Mouse (Mus musculus) neural tube, embryonic 13.5 days (tissue): ENCODE measurements around the gene Pagr1a. TPM values are rescaled to one million over a fixed set of nuclear protein-coding genes. Genes with fewer than 3 reads are reported as not detected.

ENCODE experiments used
- ATAC-seq: fragments of 200-750 bp; cut with Nextera tagmentation; 2 replicates; pipeline ENCODE4 v1.8.0; 2017; ENCODE audit warnings: low read depth, mild to moderate bottlenecking, moderate TSS enrichment, moderate library complexity
- H3K27ac ChIP-seq: fragments of 300-500 bp; sonication (generic); replicated peaks from 2 replicates; pipeline ENCODE4 v1.5.1; 2015; ENCODE audit warnings: moderate library complexity, mild to moderate bottlenecking, inconsistent platforms
- H3K27me3 ChIP-seq: fragments of 300-500 bp; sonication (generic); 2 replicates; pipeline ENCODE4 v1.6.1; 2015; ENCODE audit warnings: mild to moderate bottlenecking, inconsistent platforms
- H3K36me3 ChIP-seq: fragments of 300-500 bp; sonication (generic); 2 replicates; pipeline ENCODE4 v1.6.1; 2015; ENCODE audit warnings: mild to moderate bottlenecking, inconsistent platforms
- H3K4me1 ChIP-seq: fragments of 300-500 bp; sonication (generic); replicated peaks from 2 replicates; pipeline ENCODE4 v1.6.1; 2015; ENCODE audit warnings: inconsistent platforms
- H3K4me2 ChIP-seq: fragments of 300-500 bp; sonication (generic); 2 replicates; pipeline ENCODE4 v1.6.1; 2015; ENCODE audit warnings: inconsistent platforms, mild to moderate bottlenecking, moderate library complexity
- H3K4me3 ChIP-seq: fragments of 300-500 bp; sonication (generic); 2 replicates; pipeline ENCODE4 v1.5.1; 2015; ENCODE audit warnings: mild to moderate bottlenecking, inconsistent platforms
- H3K9ac ChIP-seq: fragments of 300-500 bp; sonication (generic); 2 replicates; pipeline ENCODE4 v1.6.1; 2015; ENCODE audit warnings: moderate library complexity, mild to moderate bottlenecking, inconsistent platforms
- H3K9me3 ChIP-seq: fragments of 300-500 bp; sonication (generic); 2 replicates; pipeline ENCODE4 v1.6.1; 2016; ENCODE audit warnings: inconsistent platforms
- WGBS: fragments of 180-500 bp; shearing (Covaris S2); methylation state at CpG from one replicate; pipeline ENCODE4 v1.1.7; 2015; 5-methylcytosine and 5-hydroxymethylcytosine counted together
- microRNA-seq: library from miRNA; unstranded; fragments of <30 nt; microRNA quantifications from one replicate; pipeline ENCODE4, GENCODE M21; 2016
- polyA plus RNA-seq: library from polyadenylated mRNA; unstranded; fragments of >200 nt; fragmentation: Nextera tagmentation; extraction: Ambion mirVana; gene quantifications from 2 replicates; pipeline ENCODE4 v1.2.1, GENCODE M21; 2015

Gene Pagr1a
- polyA plus RNA-seq, 1 experiment from 2014 or later, result 50.4 TPM

DNA sequence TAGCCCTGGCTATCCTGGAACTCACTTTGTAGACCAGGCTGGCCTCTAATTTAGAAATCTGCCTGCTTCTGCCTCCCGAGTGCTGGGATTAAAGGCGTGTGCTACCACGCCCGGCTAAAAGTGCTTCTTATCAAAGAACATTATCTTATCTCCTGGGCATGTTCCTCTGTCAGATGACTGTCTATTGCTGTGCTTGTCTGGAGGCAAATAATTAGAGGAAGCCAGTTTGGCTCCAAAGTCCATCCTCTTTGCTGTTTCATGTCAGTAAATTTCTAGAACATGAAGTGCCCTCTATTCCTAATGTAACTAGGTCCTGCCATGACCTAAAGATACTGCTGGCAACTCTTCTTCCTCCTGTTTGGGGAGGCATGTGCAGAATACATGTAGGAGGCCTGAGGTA is 35.1 kb downstream of the Pagr1a start:
- WGBS, result 96% methylated on average over 4 of the region's 4 CpGs
- Histone ChIP-seq H3K4me1 (peaks cover 13% of the 10 kb centered on the region), H3K4me2 (no peak overlapping the region), H3K4me3 (no peak overlapping the region), H3K9ac (no peak overlapping the region), H3K9me3 (no peaks in the 10 kb centered on the region), H3K36me3 (peaks cover 37% of the 10 kb centered on the region), H3K27me3 (no peaks in the 10 kb centered on the region), H3K27ac (no peak overlapping the region)
- no peak for ATAC-seq

DNA sequence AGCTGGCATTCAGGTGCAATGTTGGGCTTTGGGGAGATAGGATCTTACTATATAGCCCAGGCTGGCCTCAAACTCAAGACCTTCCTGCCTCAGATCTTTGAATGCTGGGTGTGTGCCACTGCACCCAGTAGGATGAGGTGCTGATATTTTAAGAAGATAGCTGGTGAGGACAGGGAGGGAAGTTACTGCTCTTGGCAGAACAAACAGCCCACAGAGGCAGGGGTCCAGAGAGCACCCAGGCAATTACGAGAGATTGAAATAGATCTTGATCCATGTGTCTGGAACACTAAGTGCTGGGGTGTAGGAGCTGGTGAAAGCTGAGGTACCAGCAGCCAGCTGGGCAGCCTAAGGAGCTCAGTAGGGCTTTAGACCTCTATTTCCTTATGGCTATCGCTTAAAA is 35.6 kb downstream of the Pagr1a start:
- 95% methylated on average over 2 of the region's 2 CpGs for WGBS

DNA sequence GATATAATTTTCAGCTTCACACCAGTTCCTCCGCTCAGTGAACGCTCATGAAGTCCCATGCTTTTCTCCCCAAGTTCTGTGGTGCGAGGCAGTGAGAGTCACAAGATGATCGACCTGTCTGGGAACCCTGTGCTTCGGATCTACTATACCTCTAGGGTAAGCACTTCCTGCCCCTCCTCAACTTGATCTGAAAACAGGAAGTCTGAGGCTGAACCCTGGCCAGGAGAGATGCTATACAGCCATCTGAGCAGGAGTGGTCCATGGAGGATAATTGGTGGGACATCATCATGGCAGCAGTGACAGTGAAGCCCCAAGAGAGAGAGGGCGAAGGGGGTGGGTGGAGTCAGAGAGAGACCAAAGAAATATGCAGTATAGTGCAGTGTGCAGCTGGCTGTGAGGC is 38.3 kb downstream of the Pagr1a start:
- H3K4me2 ChIP-seq, result no peak overlapping the region
- no peaks in the 10 kb centered on the region for H3K27me3 ChIP-seq
- no peak for ATAC-seq
- H3K9me3 ChIP-seq, result no peaks in the 10 kb centered on the region
- H3K9ac ChIP-seq, result no peak overlapping the region
- H3K4me1 ChIP-seq, result peaks cover 20% of the 10 kb centered on the region
- no peak overlapping the region for H3K27ac ChIP-seq
- WGBS, result 95% methylated on average over 6 of the region's 6 CpGs
- no peak overlapping the region for H3K4me3 ChIP-seq
- H3K36me3 ChIP-seq, result peaks cover 37% of the 10 kb centered on the region

More for the DNA sequence above, 35.6 kb downstream of the Pagr1a start:
- no peak overlapping the region for H3K27ac ChIP-seq
- no peak for ATAC-seq
- no peaks in the 10 kb centered on the region for H3K9me3 ChIP-seq
- H3K9ac ChIP-seq, result no peak overlapping the region
- H3K4me2 ChIP-seq, result no peak overlapping the region
- peaks cover 37% of the 10 kb centered on the region for H3K36me3 ChIP-seq
- H3K4me3 ChIP-seq, result no peak overlapping the region
- no peaks in the 10 kb centered on the region for H3K27me3 ChIP-seq
- peaks cover 16% of the 10 kb centered on the region for H3K4me1 ChIP-seq

- Histone ChIP-seq H3K27ac (peak overlapping the region; percentile 98), H3K4me1 (peaks cover 20% of the 10 kb centered on the region), H3K36me3 (peaks cover 44% of the 10 kb centered on the region), H3K9ac (peak overlapping the region; percentile 98), H3K4me3 (peak overlapping the region; percentile 99), H3K27me3 (no peaks in the 10 kb centered on the region), H3K9me3 (no peaks in the 10 kb centered on the region), H3K4me2 (peak overlapping the region; percentile 91)
- ATAC-seq, result no peak
- 29% methylated on average over 14 of the region's 14 CpGs for WGBS
These were observed 40.2 kb downstream of the Pagr1a start for GRCm38 (mm10) chr7:126976878-126977459.

GRCm38 (mm10) chr7:126975950-126976866 is 40.9 kb downstream of the Pagr1a start, which contains the start of gene Cdiptos:
Gene Cdiptos (minus strand): TSS chr7:126976098.
- peak within 1 kb of the TSS; percentile 98 for H3K9ac ChIP-seq
- peak within 1 kb of the TSS; percentile 91 for H3K4me2 ChIP-seq
- H3K27me3 ChIP-seq, result no peaks in the 10 kb centered on the region
- ATAC-seq, result peak; percentile 96
- H3K27ac ChIP-seq, result peak within 1 kb of the TSS; percentile 98
- peaks cover 47% of the 10 kb centered on the region for H3K36me3 ChIP-seq
- peaks cover 20% of the 10 kb centered on the region for H3K4me1 ChIP-seq
- peak within 1 kb of the TSS; percentile 99 for H3K4me3 ChIP-seq
- no peaks in the 10 kb centered on the region for H3K9me3 ChIP-seq
- under 1% methylated on average over 55 of the region's 55 CpGs for WGBS

DNA sequence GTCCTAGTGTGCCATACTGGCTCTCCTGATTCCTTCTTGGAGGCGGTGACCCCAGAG is 41.4 kb downstream of the Pagr1a start, which contains the start of gene Cdipt:
Gene Cdipt, plus strand, starts transcription at position 22 of the 57 bp plus-strand sequence.
- WGBS, result 0% methylated on average over 1 of the region's 1 CpGs

DNA sequence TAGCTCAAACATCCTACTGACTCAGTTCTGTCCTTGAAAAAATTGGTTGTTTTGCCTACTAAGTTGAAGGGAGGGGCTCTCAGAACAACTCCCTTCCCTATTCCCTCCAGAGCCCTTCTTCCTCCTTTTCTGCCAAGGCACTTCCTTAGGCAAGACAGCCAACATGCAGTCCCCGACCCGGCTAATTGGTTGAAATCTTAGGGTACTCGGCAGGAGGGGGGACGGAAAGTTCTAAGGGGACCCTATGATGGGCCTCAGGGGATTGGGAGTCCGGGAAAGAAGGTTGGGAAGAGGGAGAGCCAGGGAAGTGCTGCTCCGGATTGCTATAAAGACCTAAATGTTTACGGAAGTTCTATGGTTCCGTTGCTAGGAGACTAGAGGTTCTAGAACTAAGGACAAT is 41.7 kb downstream of the Pagr1a start:
- Histone ChIP-seq H3K27me3 (no peaks in the 10 kb centered on the region), H3K9ac (no peak overlapping the region), H3K36me3 (peaks cover 49% of the 10 kb centered on the region), H3K4me3 (peak overlapping the region; percentile 99), H3K4me2 (peak overlapping the region; percentile 91), H3K9me3 (no peaks in the 10 kb centered on the region), H3K27ac (0 out of 2 replicates have a peak overlapping the region, but pooled peaks have one; percentile 52), H3K4me1 (peaks cover 20% of the 10 kb centered on the region)
- 11% methylated on average over 8 of the region's 8 CpGs for WGBS
- peak; percentile 7 for ATAC-seq

More for the DNA sequence above, 41.4 kb downstream of the Pagr1a start, which contains the start of gene Cdipt:
- no peaks in the 10 kb centered on the region for H3K9me3 ChIP-seq
- H3K4me2 ChIP-seq, result peak within 1 kb of the TSS; percentile 91
- peaks cover 20% of the 10 kb centered on the region for H3K4me1 ChIP-seq
- peak within 1 kb of the TSS; percentile 98 for H3K27ac ChIP-seq
- no peak for ATAC-seq
- H3K36me3 ChIP-seq, result peaks cover 48% of the 10 kb centered on the region
- peak within 1 kb of the TSS; percentile 99 for H3K4me3 ChIP-seq
- no peaks in the 10 kb centered on the region for H3K27me3 ChIP-seq
- peak within 1 kb of the TSS; percentile 98 for H3K9ac ChIP-seq

- 69% methylated on average over 6 of the region's 6 CpGs for WGBS
- no peaks in the 10 kb centered on the region for H3K9me3 ChIP-seq
- H3K27ac ChIP-seq, result no peak overlapping the region
- no peak overlapping the region for H3K4me2 ChIP-seq
- H3K9ac ChIP-seq, result no peak overlapping the region
- peaks cover 92% of the 10 kb centered on the region for H3K36me3 ChIP-seq
- no peak for ATAC-seq
- H3K4me1 ChIP-seq, result no peaks in the 10 kb centered on the region
- no peak overlapping the region for H3K4me3 ChIP-seq
- peaks cover 17% of the 10 kb centered on the region for H3K27me3 ChIP-seq
These were observed 49.8 kb downstream of the Pagr1a start for GRCm38 (mm10) chr7:126967361-126967760.

DNA sequence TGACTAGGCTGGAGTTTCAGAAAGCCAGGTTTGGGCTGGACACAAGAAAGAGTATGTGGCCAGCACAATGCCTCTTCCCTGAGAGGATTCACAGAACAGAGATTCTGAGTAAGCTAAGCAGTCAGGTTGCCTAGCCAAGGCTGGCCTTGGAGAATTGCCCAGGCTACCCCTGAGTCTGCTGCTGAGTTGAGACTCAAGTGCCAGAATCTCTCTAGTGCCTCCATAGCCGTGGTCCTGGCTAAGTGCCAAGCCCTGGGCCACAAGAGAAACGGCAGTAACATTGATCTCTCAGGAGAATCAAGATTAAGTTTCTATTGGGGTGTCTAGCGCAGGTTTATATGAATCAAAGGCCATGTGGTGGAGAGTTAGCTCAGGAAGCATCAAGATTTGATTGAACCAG is 51.6 kb downstream of the Pagr1a start:
- no peaks in the 10 kb centered on the region for H3K9me3 ChIP-seq

More for the DNA sequence above, 51.6 kb downstream of the Pagr1a start:
- Histone ChIP-seq H3K4me2 (no peak overlapping the region), H3K9ac (no peak overlapping the region), H3K4me3 (no peak overlapping the region), H3K27me3 (peaks cover 35% of the 10 kb centered on the region), H3K36me3 (peaks cover 92% of the 10 kb centered on the region), H3K27ac (no peak overlapping the region), H3K4me1 (no peaks in the 10 kb centered on the region)
- ATAC-seq, result no peak
- WGBS, result 60% methylated on average over 3 of the region's 3 CpGs

Small RNAs within 50 kb of the gene (microRNA-seq; reads per million reads assigned to microRNA genes)
- gene Gm44343, result not detected

Other genes starting within 250 kb of the Pagr1a start
- 204 and 215 TPM in 2 replicates for gene Ypel3, start 240.4 kb downstream of the Pagr1a start, polyA plus RNA-seq
- 0.25 and 0.66 TPM in 2 replicates for gene Tbx6, start 235.9 kb downstream of the Pagr1a start, polyA plus RNA-seq
- gene Ppp4c, start 224.9 kb downstream of the Pagr1a start, polyA plus RNA-seq, result 216 and 230 TPM in 2 replicates
- gene Fam57b, start 219.7 kb downstream of the Pagr1a start, polyA plus RNA-seq, result 36.8 and 40.6 TPM in 2 replicates
- gene 4930451I11Rik, start 185.7 kb downstream of the Pagr1a start, polyA plus RNA-seq, result not detected in 2 replicates
- 8.2 and 9.5 TPM in 2 replicates for gene Doc2a, start 169.9 kb downstream of the Pagr1a start, polyA plus RNA-seq
- gene Hirip3, start 155.4 kb downstream of the Pagr1a start, polyA plus RNA-seq, result 19.0 and 19.9 TPM in 2 replicates
- 74.3 and 79.1 TPM in 2 replicates for gene Ino80e, start 155.0 kb downstream of the Pagr1a start, polyA plus RNA-seq
- gene Taok2, start 132.6 kb downstream of the Pagr1a start, polyA plus RNA-seq, result 48.7 and 50.5 TPM in 2 replicates
- 25.3 and 25.7 TPM in 2 replicates for gene Tmem219, start 94.4 kb downstream of the Pagr1a start, polyA plus RNA-seq
- 94.3 and 99.3 TPM in 2 replicates for gene Kctd13, start 88.5 kb downstream of the Pagr1a start, polyA plus RNA-seq
- 5.6 and 6.6 TPM in 2 replicates for gene Asphd1, start 67.8 kb downstream of the Pagr1a start, polyA plus RNA-seq
- 34.7 and 35.1 TPM in 2 replicates for gene Sez6l2, start 66.8 kb downstream of the Pagr1a start, polyA plus RNA-seq
- 121 and 124 TPM in 2 replicates for gene Cdipt, start 41.4 kb downstream of the Pagr1a start, polyA plus RNA-seq
- 1.2 and 1.4 TPM in 2 replicates for gene Cdiptos, start 41.3 kb downstream of the Pagr1a start, polyA plus RNA-seq
- gene Mvp, start 2.7 kb downstream of the Pagr1a start, polyA plus RNA-seq, result 6.6 and 7.2 TPM in 2 replicates
- gene Pagr1b, start 868 bp downstream of the Pagr1a start, polyA plus RNA-seq, result 0.50 and 0.61 TPM in 2 replicates
- 47.8 and 81.0 TPM in 2 replicates for gene Gm42742, start 3.7 kb upstream of the Pagr1a start, polyA plus RNA-seq
- 22.0 TPM in 2 replicates for gene Prrt2, start 3.9 kb upstream of the Pagr1a start, polyA plus RNA-seq
- 71.7 and 72.1 TPM in 2 replicates for gene Maz, start 9.7 kb upstream of the Pagr1a start, polyA plus RNA-seq
- 22.8 and 31.5 TPM in 2 replicates for gene Kif22, start 25.1 kb upstream of the Pagr1a start, polyA plus RNA-seq
- gene Zg16, start 70.0 kb upstream of the Pagr1a start, polyA plus RNA-seq, result not detected in 2 replicates
- 1.0 and 2.4 TPM in 2 replicates for gene AI467606, start 74.0 kb upstream of the Pagr1a start, polyA plus RNA-seq
- gene Qprt, start 104.9 kb upstream of the Pagr1a start, polyA plus RNA-seq, result 0.63 and 1.4 TPM in 2 replicates
- 0.08 and 0.10 TPM in 2 replicates for gene Spn, start 120.5 kb upstream of the Pagr1a start, polyA plus RNA-seq
- gene Cd2bp2, start 178.7 kb upstream of the Pagr1a start, polyA plus RNA-seq, result 78.7 and 80.0 TPM in 2 replicates
- 32.3 and 32.9 TPM in 2 replicates for gene Tbc1d10b, start 191.1 kb upstream of the Pagr1a start, polyA plus RNA-seq
- 27.7 and 63.1 TPM in 2 replicates for gene Mylpf, start 191.5 kb upstream of the Pagr1a start, polyA plus RNA-seq
- gene Zfp553, start 215.7 kb upstream of the Pagr1a start, polyA plus RNA-seq, result 54.7 and 58.0 TPM in 2 replicates
- 16.2 and 23.7 TPM in 2 replicates for gene Sept1, start 215.8 kb upstream of the Pagr1a start, polyA plus RNA-seq
- gene Zfp771, start 226.9 kb upstream of the Pagr1a start, polyA plus RNA-seq, result 55.0 and 62.4 TPM in 2 replicates
- 102 and 110 TPM in 2 replicates for gene Dctpp1, start 243.4 kb upstream of the Pagr1a start, polyA plus RNA-seq